Mouse (Mus musculus): Measurements from ENCODE around the gene Padi2. TPM values are rescaled to one million over a fixed set of nuclear protein-coding genes. Genes with fewer than 3 reads are reported as not detected.

Padi2 gene
- polyA plus RNA-seq, 1 experiment from 2014 or later, result 0.23 TPM

DNA sequence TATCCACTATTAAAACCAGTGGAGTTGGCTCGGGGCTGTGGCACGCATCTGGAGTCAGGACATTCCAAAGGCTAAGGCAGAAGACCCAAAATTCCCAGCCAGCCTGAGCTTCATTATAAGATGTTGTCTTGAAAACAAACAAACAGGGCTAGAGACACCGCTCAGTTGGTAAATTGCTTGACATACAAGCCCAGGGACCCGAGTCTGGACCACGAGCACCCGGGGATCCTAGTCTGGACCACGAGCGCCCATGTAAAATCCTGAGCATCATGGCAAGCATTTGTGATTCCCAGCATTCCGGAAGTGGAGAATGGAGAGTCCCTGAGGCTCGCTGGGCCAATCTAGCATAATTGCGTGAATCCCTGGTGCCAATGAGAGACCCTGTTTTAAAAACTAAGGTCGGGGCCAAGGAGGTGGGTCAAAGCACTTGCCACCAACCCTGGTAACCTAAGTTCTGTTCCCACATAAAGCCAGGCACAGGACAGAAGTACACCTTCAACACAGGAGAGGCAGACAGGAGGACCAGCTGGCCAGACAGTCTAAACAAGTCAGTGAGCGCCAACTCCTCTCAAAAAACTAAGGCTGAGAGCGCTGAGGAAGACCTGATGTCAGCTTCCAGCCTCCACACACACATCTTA is 14.5 kb upstream of the Padi2 start:
- Histone ChIP-seq H3K27me3 (ENCODE audit: control insufficient read depth, insufficient read depth, low read length) (no peaks in the 10 kb centered on the region), H3K4me3 (ENCODE audit: low read depth, low read length) (no peak overlapping the region), H3K9ac (ENCODE audit: low read length) (no peak overlapping the region), H3K4me2 (ENCODE audit: low read depth, low read length, severe bottlenecking) (no peak overlapping the region), H3K36me3 (ENCODE audit: control insufficient read depth, insufficient read depth, low read length) (no peaks in the 10 kb centered on the region), H3K4me1 (replicated peaks; ENCODE audit: control insufficient read depth, insufficient read depth, low read length) (no peaks in the 10 kb centered on the region), H3K9me3 (ENCODE audit: control insufficient read depth, low read length) (no peaks in the 10 kb centered on the region; the same call in 1 of the 2 replicates), H3K27ac (ENCODE audit: low read depth, low read length) (no peak overlapping the region)
- ATAC-seq (replicated peaks; ENCODE audit: low FRiP score), result no peak
- 94% methylated on average over 14 of the region's 14 CpGs for WGBS
- peak; percentile 9 for DNase-seq (ENCODE audit: low spot score)

DNA sequence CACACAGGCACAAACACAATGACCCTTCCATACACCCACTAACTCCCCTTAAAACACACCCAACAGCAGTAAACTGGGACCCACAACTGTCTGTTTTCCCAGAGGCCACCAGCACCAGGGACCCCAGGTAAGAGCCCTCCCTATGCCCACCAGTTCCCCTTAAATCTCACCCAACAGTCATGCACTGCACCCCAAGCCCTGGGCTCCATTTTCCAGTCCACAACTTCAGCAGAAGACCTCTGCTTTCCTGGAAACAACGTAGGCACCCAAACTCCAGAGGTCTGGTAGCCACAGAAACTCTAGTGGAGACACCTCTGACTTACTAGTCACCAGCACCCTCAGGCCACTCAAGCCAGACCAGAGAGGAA is 14.0 kb upstream of the Padi2 start:
- Histone ChIP-seq H3K27me3 (ENCODE audit: control insufficient read depth, insufficient read depth, low read length) (no peaks in the 10 kb centered on the region), H3K4me3 (ENCODE audit: low read depth, low read length) (no peak overlapping the region), H3K4me2 (ENCODE audit: low read depth, low read length, severe bottlenecking) (no peak overlapping the region), H3K9ac (ENCODE audit: low read length) (no peak overlapping the region), H3K27ac (ENCODE audit: low read depth, low read length) (no peak overlapping the region), H3K9me3 (ENCODE audit: control insufficient read depth, low read length) (no peaks in the 10 kb centered on the region; the same call in 1 of the 2 replicates), H3K36me3 (ENCODE audit: control insufficient read depth, insufficient read depth, low read length) (no peaks in the 10 kb centered on the region), H3K4me1 (replicated peaks; ENCODE audit: control insufficient read depth, insufficient read depth, low read length) (no peaks in the 10 kb centered on the region)
- DNase-seq (ENCODE audit: low spot score), result no peak
- ATAC-seq (replicated peaks; ENCODE audit: low FRiP score), result no peak
- 64% methylated on average over 1 of the region's 1 CpGs for WGBS

DNA sequence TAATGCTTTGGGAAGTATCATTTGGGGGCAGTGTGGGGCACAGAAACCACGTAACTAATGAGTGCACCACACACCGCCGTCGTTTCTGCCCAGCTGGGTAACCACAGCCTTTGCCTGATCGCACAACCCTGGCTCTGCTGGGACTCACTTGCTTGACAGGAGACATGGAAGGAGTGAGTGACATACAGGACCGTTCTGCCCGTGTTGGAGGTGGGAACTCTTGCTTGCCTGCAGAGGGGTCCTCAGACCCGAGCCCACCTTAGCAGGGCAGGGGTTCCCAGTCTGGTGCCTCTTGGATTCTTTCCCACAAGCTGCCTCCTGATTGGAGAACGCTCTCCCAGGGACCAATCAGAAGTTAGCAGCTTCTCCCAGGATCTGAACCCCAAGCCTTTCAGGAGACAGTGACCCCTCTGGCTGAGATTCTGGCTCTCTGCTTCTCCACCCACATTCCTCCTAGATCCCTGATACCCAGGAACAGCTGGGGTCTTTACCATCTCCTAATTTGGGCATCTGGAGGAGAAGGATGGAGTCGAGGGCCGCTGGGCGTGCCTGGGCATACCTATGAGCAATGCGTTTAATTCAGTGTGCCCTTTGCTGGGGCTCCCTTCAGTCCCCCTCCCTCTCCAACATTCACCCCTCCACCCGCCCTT is 1.2 kb upstream of the Padi2 start:
- Histone ChIP-seq H3K4me1 (replicated peaks; ENCODE audit: control insufficient read depth, insufficient read depth, low read length) (peaks cover 7% of the 10 kb centered on the region), H3K9ac (ENCODE audit: low read length) (no peak overlapping the region), H3K9me3 (ENCODE audit: control insufficient read depth, low read length) (no peaks in the 10 kb centered on the region), H3K27ac (ENCODE audit: low read depth, low read length) (no peak overlapping the region), H3K36me3 (ENCODE audit: control insufficient read depth, insufficient read depth, low read length) (no peaks in the 10 kb centered on the region), H3K27me3 (ENCODE audit: control insufficient read depth, insufficient read depth, low read length) (peaks cover 15% of the 10 kb centered on the region), H3K4me2 (ENCODE audit: low read depth, low read length, severe bottlenecking) (no peak overlapping the region), H3K4me3 (ENCODE audit: low read depth, low read length) (no peak overlapping the region)
- DNase-seq (ENCODE audit: low spot score) (peak; percentile 41), ATAC-seq (replicated peaks; ENCODE audit: low FRiP score) (no peak)
- WGBS, result 58% methylated on average over 14 of the region's 14 CpGs

DNA sequence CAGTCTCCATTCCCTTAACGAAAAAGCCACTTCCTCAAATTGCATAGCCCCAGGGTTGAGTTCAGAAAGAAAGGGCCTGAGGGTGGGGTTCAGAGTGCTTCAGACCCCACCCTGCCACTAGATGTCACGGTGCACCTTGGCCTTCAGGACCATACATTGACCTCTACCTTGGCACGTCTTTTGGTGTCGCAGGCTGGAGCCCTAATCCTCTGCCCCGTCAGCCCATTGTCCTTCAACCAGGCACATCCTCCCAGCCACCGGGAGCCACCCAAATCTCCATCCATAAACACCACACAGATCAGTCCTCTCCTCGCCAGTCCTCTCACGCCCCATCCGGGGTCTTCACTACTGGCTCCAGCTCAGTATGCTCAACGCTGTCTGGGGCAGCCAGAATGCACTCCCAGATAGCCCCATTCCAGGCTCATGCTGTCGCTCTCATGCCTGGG is 695 bp upstream of the Padi2 start:
- no peaks in the 10 kb centered on the region for H3K9me3 ChIP-seq (ENCODE audit: control insufficient read depth, low read length)
- H3K9ac ChIP-seq (ENCODE audit: low read length), result 0 out of 2 replicates have a peak overlapping the region, but pooled peaks have one; percentile 37
- 10% methylated on average over 11 of the region's 11 CpGs for WGBS
- H3K27ac ChIP-seq (ENCODE audit: low read depth, low read length), result no peak overlapping the region
- DNase-seq (ENCODE audit: low spot score) (peak; percentile 50), ATAC-seq (replicated peaks; ENCODE audit: low FRiP score) (peak; percentile 35; the same call in 1 of the 2 replicates)
- peak overlapping the region; percentile 29; the same call in 1 of the 2 replicates for H3K4me3 ChIP-seq (ENCODE audit: low read depth, low read length)
- H3K36me3 ChIP-seq (ENCODE audit: control insufficient read depth, insufficient read depth, low read length), result no peaks in the 10 kb centered on the region
- H3K4me2 ChIP-seq (ENCODE audit: low read depth, low read length, severe bottlenecking), result peak overlapping the region; percentile 65
- peaks cover 15% of the 10 kb centered on the region for H3K27me3 ChIP-seq (ENCODE audit: control insufficient read depth, insufficient read depth, low read length)
- peaks cover 7% of the 10 kb centered on the region for H3K4me1 ChIP-seq (replicated peaks; ENCODE audit: control insufficient read depth, insufficient read depth, low read length)

DNA sequence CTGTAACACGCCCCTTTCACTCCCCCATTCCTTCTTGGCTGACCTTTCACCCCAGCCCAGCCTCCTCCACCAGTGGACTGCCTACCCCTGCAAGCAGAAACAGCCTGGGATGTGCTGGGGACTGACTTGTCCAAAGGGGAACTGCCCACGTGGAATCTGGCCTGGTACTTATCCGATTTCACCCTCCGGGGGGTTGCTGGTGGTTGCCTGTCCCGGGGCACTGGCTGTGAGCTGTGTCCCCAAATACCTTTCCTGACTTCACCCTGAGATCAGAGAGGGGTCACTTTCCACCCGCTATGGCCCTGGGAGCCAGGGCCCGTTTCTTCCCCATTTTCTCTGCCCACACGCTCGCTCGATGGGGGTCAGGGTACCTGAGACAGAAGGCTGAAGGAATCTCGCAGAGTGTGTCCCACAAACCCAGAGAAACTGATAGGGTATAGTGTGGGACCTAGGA is 710 bp downstream of the Padi2 start:
- H3K4me3 ChIP-seq (ENCODE audit: low read depth, low read length), result no peak overlapping the region

DNA sequence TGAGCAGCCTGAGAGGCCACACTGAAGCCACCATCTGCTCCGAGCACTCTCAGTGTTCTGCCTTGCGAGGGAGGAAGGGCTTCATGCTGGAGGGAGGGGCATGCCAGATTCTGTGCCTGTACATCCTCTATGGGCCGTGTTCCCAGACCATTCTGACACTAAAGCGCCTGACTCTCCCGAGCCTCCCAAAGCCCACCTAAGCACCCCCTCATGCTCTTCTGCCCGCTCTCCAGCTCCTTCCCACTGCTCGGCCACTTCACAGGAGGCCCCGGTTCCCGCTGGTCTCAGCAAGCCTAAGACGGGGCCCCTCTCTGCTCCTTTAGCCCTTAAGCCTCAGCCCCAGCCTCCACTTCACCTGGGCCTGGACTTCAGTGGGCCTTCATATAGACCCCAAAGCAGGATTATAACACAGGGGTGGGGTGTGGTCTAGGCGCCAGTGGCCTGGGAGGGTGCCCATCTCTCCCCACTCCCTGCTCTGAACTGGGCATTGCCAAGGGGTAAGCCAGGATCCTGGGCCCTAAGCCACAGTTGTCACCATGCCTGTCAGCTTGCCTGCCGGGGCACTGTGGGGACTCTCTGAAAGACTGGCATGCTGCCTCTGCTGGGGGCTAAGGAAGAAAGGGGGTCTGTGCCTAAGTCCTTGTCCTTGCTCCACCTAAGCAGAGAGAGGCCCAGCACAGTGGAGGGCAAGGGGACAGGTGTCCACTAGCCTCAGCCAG is 1.3 kb downstream of the Padi2 start:
- no peak for ATAC-seq (replicated peaks; ENCODE audit: low FRiP score)
- Histone ChIP-seq H3K27me3 (ENCODE audit: control insufficient read depth, insufficient read depth, low read length) (peaks cover 15% of the 10 kb centered on the region), H3K36me3 (ENCODE audit: control insufficient read depth, insufficient read depth, low read length) (no peaks in the 10 kb centered on the region), H3K9me3 (ENCODE audit: control insufficient read depth, low read length) (no peaks in the 10 kb centered on the region), H3K4me1 (replicated peaks; ENCODE audit: control insufficient read depth, insufficient read depth, low read length) (peaks cover 7% of the 10 kb centered on the region), H3K9ac (ENCODE audit: low read length) (no peak overlapping the region), H3K4me2 (ENCODE audit: low read depth, low read length, severe bottlenecking) (no peak overlapping the region), H3K4me3 (ENCODE audit: low read depth, low read length) (no peak overlapping the region), H3K27ac (ENCODE audit: low read depth, low read length) (no peak overlapping the region)
- peak; percentile 43 for DNase-seq (ENCODE audit: low spot score)
- 46% methylated on average over 12 of the region's 12 CpGs for WGBS

More for the DNA sequence above, 710 bp downstream of the Padi2 start:
- peak; percentile 45 for DNase-seq (ENCODE audit: low spot score)
- no peaks in the 10 kb centered on the region for H3K36me3 ChIP-seq (ENCODE audit: control insufficient read depth, insufficient read depth, low read length)
- ATAC-seq (replicated peaks; ENCODE audit: low FRiP score), result no peak
- no peaks in the 10 kb centered on the region for H3K9me3 ChIP-seq (ENCODE audit: control insufficient read depth, low read length)
- H3K27ac ChIP-seq (ENCODE audit: low read depth, low read length), result no peak overlapping the region
- H3K27me3 ChIP-seq (ENCODE audit: control insufficient read depth, insufficient read depth, low read length), result peaks cover 15% of the 10 kb centered on the region
- H3K4me2 ChIP-seq (ENCODE audit: low read depth, low read length, severe bottlenecking), result no peak overlapping the region
- WGBS, result 47% methylated on average over 11 of the region's 11 CpGs
- H3K9ac ChIP-seq (ENCODE audit: low read length), result no peak overlapping the region
- peaks cover 7% of the 10 kb centered on the region for H3K4me1 ChIP-seq (replicated peaks; ENCODE audit: control insufficient read depth, insufficient read depth, low read length)

DNA sequence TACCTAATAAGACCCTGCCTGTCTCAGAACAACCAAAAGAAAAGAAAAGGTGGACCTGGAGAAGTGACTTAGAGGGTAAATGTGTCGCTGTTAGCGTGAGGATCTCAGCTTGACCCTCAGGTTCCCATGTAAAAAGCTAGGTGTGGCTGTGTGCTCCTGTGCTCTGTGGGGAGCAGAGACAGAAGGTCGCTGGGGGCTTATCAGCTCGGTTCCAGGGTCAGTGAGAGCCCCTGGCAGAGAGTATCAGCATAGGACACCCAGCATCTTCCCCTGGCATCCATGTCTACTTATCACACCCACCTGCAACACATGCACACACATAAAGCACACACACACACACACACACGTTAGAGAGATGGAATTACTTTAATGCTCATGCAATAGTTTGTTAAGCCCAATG is 2.5 kb downstream of the Padi2 start:
- Histone ChIP-seq H3K9ac (ENCODE audit: low read length) (no peak overlapping the region), H3K4me1 (replicated peaks; ENCODE audit: control insufficient read depth, insufficient read depth, low read length) (peaks cover 7% of the 10 kb centered on the region), H3K4me3 (ENCODE audit: low read depth, low read length) (no peak overlapping the region), H3K9me3 (ENCODE audit: control insufficient read depth, low read length) (no peaks in the 10 kb centered on the region), H3K27me3 (ENCODE audit: control insufficient read depth, insufficient read depth, low read length) (peaks cover 15% of the 10 kb centered on the region), H3K27ac (ENCODE audit: low read depth, low read length) (no peak overlapping the region), H3K4me2 (ENCODE audit: low read depth, low read length, severe bottlenecking) (no peak overlapping the region), H3K36me3 (ENCODE audit: control insufficient read depth, insufficient read depth, low read length) (no peaks in the 10 kb centered on the region)
- 62% methylated on average over 5 of the region's 5 CpGs for WGBS
- DNase-seq (ENCODE audit: low spot score) (peak; percentile 38), ATAC-seq (replicated peaks; ENCODE audit: low FRiP score) (no peak)

DNA sequence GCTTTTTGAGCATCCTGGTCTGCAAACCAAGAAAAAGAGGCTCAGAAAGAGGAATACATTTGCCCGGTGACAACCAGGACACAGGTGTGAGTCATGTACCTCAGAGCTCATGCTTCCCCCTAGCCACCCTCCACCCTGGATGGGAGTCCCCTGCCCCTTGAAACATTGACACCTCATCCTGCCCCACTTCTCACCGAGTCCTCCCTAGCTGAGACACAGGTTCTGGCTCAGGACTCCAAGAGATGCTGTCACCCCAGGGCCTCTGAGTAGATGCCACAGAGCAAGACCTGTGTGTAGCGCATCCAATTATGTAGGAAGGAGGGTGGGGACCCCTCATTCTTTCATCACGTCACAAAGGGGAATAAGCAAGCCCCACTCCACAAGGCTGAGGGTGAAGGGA is 3.4 kb downstream of the Padi2 start:
- peaks cover 15% of the 10 kb centered on the region for H3K27me3 ChIP-seq (ENCODE audit: control insufficient read depth, insufficient read depth, low read length)
- ATAC-seq (replicated peaks; ENCODE audit: low FRiP score) (no peak), DNase-seq (ENCODE audit: low spot score) (peak; percentile 33)
- no peak overlapping the region for H3K27ac ChIP-seq (ENCODE audit: low read depth, low read length)
- no peak overlapping the region for H3K4me2 ChIP-seq (ENCODE audit: low read depth, low read length, severe bottlenecking)
- peaks cover 7% of the 10 kb centered on the region for H3K4me1 ChIP-seq (replicated peaks; ENCODE audit: control insufficient read depth, insufficient read depth, low read length)
- H3K9me3 ChIP-seq (ENCODE audit: control insufficient read depth, low read length), result no peaks in the 10 kb centered on the region
- H3K9ac ChIP-seq (ENCODE audit: low read length), result no peak overlapping the region
- H3K36me3 ChIP-seq (ENCODE audit: control insufficient read depth, insufficient read depth, low read length), result no peaks in the 10 kb centered on the region
- no peak overlapping the region for H3K4me3 ChIP-seq (ENCODE audit: low read depth, low read length)
- 77% methylated on average over 4 of the region's 4 CpGs for WGBS
